Mouse (Mus musculus) stomach, postnatal 0 days (tissue): ENCODE results near the gene Hmox1. TPM values are rescaled to one million over a fixed set of nuclear protein-coding genes. Genes with fewer than 3 reads are reported as not detected.
A peak's percentile ranks its signal among the peaks of the same experiment; 100 is the strongest.

ENCODE experiments used
- ATAC-seq: fragments of 200-750 bp; cut with Nextera tagmentation; 2 replicates; pipeline ENCODE4 v1.8.0; 2017; ENCODE audit not compliant: low FRiP score, low TSS enrichment
- DNase-seq: peaks from one replicate; pipeline ENCODE4 v3.0.0-alpha.2; 2016; ENCODE audit warnings: low spot score
- H3K27ac ChIP-seq: fragments of 300-500 bp; sonication (generic); replicated peaks from 2 replicates; pipeline ENCODE4 v1.5.1; 2014; ENCODE audit warnings: mild to moderate bottlenecking, control low read depth
- H3K27me3 ChIP-seq: fragments of 300-500 bp; sonication (generic); 2 replicates; pipeline ENCODE4 v1.6.1; 2014; ENCODE audit warnings: low read length; ENCODE audit not compliant: control insufficient read depth, insufficient read depth
- H3K36me3 ChIP-seq: fragments of 300-500 bp; sonication (generic); 2 replicates; pipeline ENCODE4 v1.6.1; 2014; ENCODE audit warnings: low read length, mixed read lengths; ENCODE audit not compliant: control insufficient read depth, insufficient read depth
- H3K4me1 ChIP-seq: fragments of 300-500 bp; sonication (generic); replicated peaks from 2 replicates; pipeline ENCODE4 v1.6.1; 2014; ENCODE audit warnings: antibody characterized with exemption; ENCODE audit not compliant: control insufficient read depth, insufficient read depth
- H3K4me2 ChIP-seq: fragments of 300-500 bp; sonication (generic); replicated peaks from 2 replicates; pipeline ENCODE4 v1.6.1; 2014; ENCODE audit warnings: low read depth, mild to moderate bottlenecking, control low read depth, moderate library complexity
- H3K4me3 ChIP-seq: fragments of 300-500 bp; sonication (generic); 2 replicates; pipeline ENCODE4 v1.5.1; 2014; ENCODE audit warnings: low read depth, low read length, control low read depth
- H3K9ac ChIP-seq: fragments of 300-500 bp; sonication (generic); 2 replicates; pipeline ENCODE4 v1.6.1; 2014; ENCODE audit warnings: mild to moderate bottlenecking, low read length, control low read depth, mixed read lengths
- H3K9me3 ChIP-seq: fragments of 300-500 bp; sonication (generic); 2 replicates; pipeline ENCODE4 v1.6.1; 2016; ENCODE audit warnings: low read length; ENCODE audit not compliant: control insufficient read depth
- CTCF ChIP-seq: IDR thresholded peaks from 2 replicates; pipeline ENCODE4 v1.5.1; 2016; ENCODE audit warnings: antibody characterized with exemption, low read depth, mild to moderate bottlenecking, moderate library complexity
- EP300 ChIP-seq: optimal IDR thresholded peaks from 2 replicates; pipeline ENCODE3; 2016; ENCODE audit warnings: antibody characterized with exemption
- WGBS: fragments of 180-500 bp; shearing (Covaris S2); extraction: QIAGEN DNeasy Blood & Tissue Kit; methylation state at CpG from one replicate; pipeline ENCODE4 v1.1.7; 2014; 5-methylcytosine and 5-hydroxymethylcytosine counted together
- polyA plus RNA-seq: library from polyadenylated mRNA; unstranded; fragments of >200 nt; fragmentation: Nextera tagmentation; extraction: Ambion mirVana; gene quantifications from 2 replicates; pipeline ENCODE4 v1.2.1, GENCODE M21; 2015

Gene Hmox1
- polyA plus RNA-seq, 1 experiment from 2014 or later = 59.0 TPM

GRCm38 (mm10) chr8:75060815-75061214, 32.6 kb upstream of the Hmox1 start:
- H3K9me3 ChIP-seq = no peaks in the 10 kb centered on the region
- TF ChIP-seq CTCF = no peak
- H3K9ac ChIP-seq = no peak overlapping the region
- peaks cover 12% of the 10 kb centered on the region; the same call in 1 of the 2 replicates for H3K36me3 ChIP-seq
- DNase-seq (no peak), ATAC-seq (no peak)
- no peaks in the 10 kb centered on the region for H3K4me1 ChIP-seq
- 65% methylated on average over 2 of the region's 2 CpGs for WGBS
- H3K4me3 ChIP-seq = no peak overlapping the region
- no peak overlapping the region for H3K27ac ChIP-seq
- no peaks in the 10 kb centered on the region for H3K27me3 ChIP-seq
- H3K4me2 ChIP-seq = no peak overlapping the region

GRCm38 (mm10) chr8:75063290-75063689, 30.1 kb upstream of the Hmox1 start:
- WGBS = 70% methylated on average over 3 of the region's 3 CpGs

GRCm38 (mm10) chr8:75064790-75065189, 28.6 kb upstream of the Hmox1 start:
- H3K9me3 ChIP-seq = no peaks in the 10 kb centered on the region
- WGBS = 88% methylated on average over 3 of the region's 3 CpGs
- H3K4me3 ChIP-seq = no peak overlapping the region
- DNase-seq (no peak), ATAC-seq (no peak)
- H3K27ac ChIP-seq = no peak overlapping the region
- H3K36me3 ChIP-seq = peaks cover 3% of the 10 kb centered on the region; the same call in 1 of the 2 replicates
- TF ChIP-seq CTCF (no peak), EP300 (no peak)
- H3K9ac ChIP-seq = no peak overlapping the region
- H3K27me3 ChIP-seq = no peaks in the 10 kb centered on the region
- H3K4me1 ChIP-seq = no peaks in the 10 kb centered on the region
- no peak overlapping the region for H3K4me2 ChIP-seq

More at GRCm38 (mm10) chr8:75063290-75063689, 30.1 kb upstream of the Hmox1 start:
- Histone ChIP-seq H3K4me3 (no peak overlapping the region), H3K27ac (no peak overlapping the region), H3K9me3 (no peaks in the 10 kb centered on the region), H3K27me3 (no peaks in the 10 kb centered on the region), H3K4me2 (no peak overlapping the region), H3K9ac (no peak overlapping the region), H3K4me1 (no peaks in the 10 kb centered on the region), H3K36me3 (peaks cover 8% of the 10 kb centered on the region; the same call in 1 of the 2 replicates)
- TF ChIP-seq CTCF (no peak), EP300 (no peak)
- no peak for DNase-seq
- no peak for ATAC-seq

DNA sequence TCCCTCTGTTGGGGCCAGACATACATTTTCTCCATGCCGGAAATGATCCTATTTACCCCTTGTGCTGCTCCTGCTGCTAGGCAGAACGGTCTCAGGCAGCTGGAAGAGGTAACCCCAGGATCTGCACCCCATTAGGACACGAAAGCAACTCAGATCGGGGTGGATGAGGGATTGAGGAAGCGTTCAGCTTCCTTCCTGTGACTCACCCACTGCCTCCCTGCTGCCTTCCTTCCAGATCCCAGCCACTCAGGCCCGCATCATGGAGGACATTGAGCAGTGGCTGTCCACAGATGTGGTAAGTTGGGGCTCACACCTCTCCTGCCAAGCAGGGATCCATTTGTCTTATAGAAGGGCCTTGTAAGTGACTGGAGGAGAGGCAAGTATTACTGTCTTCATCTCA, 26.1 kb upstream of the Hmox1 start:
- TF ChIP-seq EP300 (no peak), CTCF (no peak)
- H3K9me3 ChIP-seq = no peaks in the 10 kb centered on the region
- no peak overlapping the region for H3K4me2 ChIP-seq
- ATAC-seq = no peak
- no peak overlapping the region for H3K4me3 ChIP-seq
- WGBS = 70% methylated on average over 6 of the region's 6 CpGs
- H3K27ac ChIP-seq = no peak overlapping the region
- DNase-seq = no peak
- no peaks in the 10 kb centered on the region for H3K4me1 ChIP-seq
- H3K36me3 ChIP-seq = peaks cover 3% of the 10 kb centered on the region; the same call in 1 of the 2 replicates
- no peaks in the 10 kb centered on the region for H3K27me3 ChIP-seq
- H3K9ac ChIP-seq = no peak overlapping the region

DNA sequence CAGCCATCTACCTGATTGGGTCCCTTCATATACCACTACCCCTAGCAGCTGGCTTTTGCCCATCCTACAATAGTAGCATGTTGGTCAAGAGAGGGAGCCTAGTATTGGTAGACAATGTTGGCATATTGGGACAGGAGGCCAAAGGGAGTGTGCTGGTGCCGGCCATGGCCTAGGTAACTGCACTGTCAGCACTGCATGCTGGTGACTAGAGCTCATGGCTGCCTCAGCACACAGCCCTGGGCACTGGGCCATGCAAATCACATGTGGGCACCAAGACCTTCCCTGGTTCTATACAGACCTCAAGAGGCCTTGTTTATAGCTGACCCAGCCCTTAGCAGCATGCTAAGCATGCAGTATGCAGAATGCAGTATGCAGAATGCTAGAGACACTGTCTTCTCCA, 23.1 kb upstream of the Hmox1 start:
- WGBS = 81% methylated on average over 1 of the region's 1 CpGs

DNA sequence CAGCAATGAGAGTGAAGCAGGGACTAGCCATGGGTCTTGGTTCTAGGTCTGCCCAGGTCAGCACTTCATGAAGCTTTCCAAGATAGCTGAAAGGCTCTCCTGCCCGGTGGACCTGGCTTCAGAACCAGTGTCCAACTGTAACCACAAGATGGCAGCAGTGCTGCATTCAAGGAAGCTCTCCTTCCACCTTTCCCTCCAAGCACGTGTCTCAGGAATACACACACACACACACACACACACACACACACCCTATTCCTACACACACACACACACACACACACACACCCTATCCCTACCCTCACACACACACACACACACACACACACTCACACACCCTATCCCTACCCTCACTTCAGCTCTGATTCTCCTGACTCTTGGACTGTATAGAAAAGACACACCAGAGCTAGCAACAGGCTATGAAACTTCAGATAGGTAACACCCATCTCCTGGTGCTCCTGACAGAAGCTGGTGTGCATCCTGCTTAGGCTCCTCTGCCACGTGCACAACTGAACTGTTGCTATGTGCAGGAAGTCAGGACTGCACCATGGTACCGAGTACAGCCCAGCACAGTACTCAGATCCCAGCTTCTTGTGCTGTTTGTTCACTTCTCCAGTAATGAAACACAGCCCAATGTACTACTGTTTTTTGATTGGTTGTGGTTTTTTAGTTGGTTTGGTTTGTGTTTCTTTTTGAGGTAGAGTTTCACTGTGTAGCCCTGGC, 21.6 kb upstream of the Hmox1 start:
- Histone ChIP-seq H3K9ac (no peak overlapping the region), H3K4me1 (no peaks in the 10 kb centered on the region), H3K4me3 (no peak overlapping the region), H3K36me3 (no peaks in the 10 kb centered on the region; the same call in 1 of the 2 replicates), H3K27ac (no peak overlapping the region), H3K9me3 (no peaks in the 10 kb centered on the region), H3K27me3 (no peaks in the 10 kb centered on the region), H3K4me2 (no peak overlapping the region)
- WGBS = 19% methylated on average over 4 of the region's 4 CpGs
- DNase-seq = peak; percentile 86
- TF ChIP-seq EP300 = no peak
- peak; percentile 98 for TF ChIP-seq CTCF
- peak; percentile 74 for ATAC-seq

More for the DNA sequence above, 23.1 kb upstream of the Hmox1 start:
- no peak overlapping the region for H3K9ac ChIP-seq
- ATAC-seq = no peak; the same call in 1 of the 2 replicates
- no peak for DNase-seq
- no peak overlapping the region for H3K4me2 ChIP-seq
- no peak overlapping the region for H3K27ac ChIP-seq
- no peak for TF ChIP-seq CTCF
- TF ChIP-seq EP300 = no peak
- H3K4me1 ChIP-seq = no peaks in the 10 kb centered on the region
- H3K9me3 ChIP-seq = no peaks in the 10 kb centered on the region
- no peak overlapping the region for H3K4me3 ChIP-seq
- no peaks in the 10 kb centered on the region; the same call in 1 of the 2 replicates for H3K36me3 ChIP-seq
- no peaks in the 10 kb centered on the region for H3K27me3 ChIP-seq
